27 mouse cellular contexts compared by ENCODE assay signal in genomic region chr1:62201686-62202257, GRCm38 (mm10).
"Had no signal": no experiment of that assay in that cellular context is flagged by ENCODE, and none has a peak within 500 bp of the region (broad histone marks: within the 10 kb centered on the region; RNA-seq: fewer than 3 reads in every experiment).

No protein-coding gene starts in this region.

- H3K4me1 ChIP-seq: embryonic facial prominence, embryonic 13.5 days; embryonic facial prominence, embryonic 15.5 days; forebrain, embryonic 10.5 days; forebrain, embryonic 13.5 days; forebrain, embryonic 15.5 days had no signal

- H3K9ac ChIP-seq: embryonic facial prominence, embryonic 12.5 days; embryonic facial prominence, embryonic 13.5 days; embryonic facial prominence, embryonic 15.5 days; forebrain, embryonic 12.5 days; forebrain, embryonic 13.5 days; forebrain, embryonic 15.5 days; forebrain, postnatal 0 days had no signal

- H3K4me2 ChIP-seq: embryonic facial prominence, embryonic 12.5 days; embryonic facial prominence, embryonic 13.5 days; embryonic facial prominence, embryonic 15.5 days; forebrain, embryonic 12.5 days; forebrain, embryonic 13.5 days; forebrain, embryonic 15.5 days had no signal

- ATAC-seq: forebrain, embryonic 13.5 days; forebrain, embryonic 14.5 days; forebrain, embryonic 15.5 days; forebrain, embryonic 16.5 days; forebrain, postnatal 0 days had no signal

- H3K27ac ChIP-seq: embryonic facial prominence, embryonic 10.5 days; embryonic facial prominence, embryonic 12.5 days; embryonic facial prominence, embryonic 13.5 days; embryonic facial prominence, embryonic 15.5 days; forebrain, embryonic 10.5 days; forebrain, embryonic 12.5 days; forebrain, embryonic 13.5 days; forebrain, embryonic 15.5 days; gastrocnemius, adult 2 months; heart, adult 2 months had no signal

- H3K27me3 ChIP-seq: embryonic facial prominence, embryonic 12.5 days; embryonic facial prominence, embryonic 13.5 days; embryonic facial prominence, embryonic 15.5 days; forebrain, embryonic 12.5 days; forebrain, embryonic 13.5 days; forebrain, embryonic 15.5 days had no signal

- H3K4me3 ChIP-seq: embryonic facial prominence, embryonic 10.5 days; embryonic facial prominence, embryonic 12.5 days; embryonic facial prominence, embryonic 13.5 days; embryonic facial prominence, embryonic 15.5 days; erythroblast, embryonic 14.5 days; forebrain, embryonic 10.5 days; forebrain, embryonic 12.5 days; forebrain, embryonic 13.5 days; forebrain, embryonic 15.5 days; gastrocnemius, adult 2 months; heart, adult 2 months had no signal

- H3K9me3 ChIP-seq: embryonic facial prominence, embryonic 10.5 days; embryonic facial prominence, embryonic 12.5 days; embryonic facial prominence, embryonic 13.5 days; embryonic facial prominence, embryonic 15.5 days; forebrain, embryonic 10.5 days; forebrain, embryonic 12.5 days; forebrain, embryonic 13.5 days; forebrain, embryonic 15.5 days had no signal

- DNase-seq: cerebellum, adult 8-10 months; cerebellum, adult 9-10 months; cerebellum, adult 9-11 months; cerebellum, postnatal 10 days; cerebellum, postnatal 14 days; cerebellum, postnatal 25 days; cerebellum, postnatal 36 days; embryo, embryonic 11 days; forebrain, postnatal 0 days; gastrocnemius, adult 2 months; gastrocnemius, postnatal 10 days; gastrocnemius, postnatal 14 days; gastrocnemius, postnatal 25 days; gastrocnemius, postnatal 36 days; heart, adult 18-20 months; heart, adult 2 months had no signal

- H3K36me3 ChIP-seq: embryonic facial prominence, embryonic 10.5 days; embryonic facial prominence, embryonic 12.5 days; embryonic facial prominence, embryonic 13.5 days; embryonic facial prominence, embryonic 15.5 days; forebrain, embryonic 10.5 days; forebrain, embryonic 12.5 days; forebrain, embryonic 15.5 days had no signal
